Mouse (Mus musculus) ES-Bruce4 (cell line): ENCODE measurements around the gene Ndp.

Experiments used
- CTCF ChIP-seq: IDR thresholded peaks from one replicate; pipeline ENCODE4 v1.8.1; 2011; ENCODE audit warnings: low read depth, low read length
- EP300 ChIP-seq: IDR thresholded peaks from 2 replicates; pipeline ENCODE4 v1.6.1; 2011; ENCODE audit warnings: low read depth, low read length; ENCODE audit not compliant: insufficient read depth

GRCm38 (mm10) chrX:16860244-16860643, 51.3 kb downstream of the Ndp start:
- no peak for TF ChIP-seq CTCF
- TF ChIP-seq EP300, result no peak
